Mouse (Mus musculus) liver, postnatal 0 days (tissue): ENCODE data around the gene Myo18a. TPM values are rescaled to one million over a fixed set of nuclear protein-coding genes. Genes with fewer than 3 reads are reported as not detected.

Experiments
- ATAC-seq: fragments of 200-750 bp; cut with Nextera tagmentation; 2 replicates; pipeline ENCODE4 v1.8.0; 2017; ENCODE audit warnings: mild to moderate bottlenecking, moderate library complexity
- DNase-seq: peaks from one replicate; pipeline ENCODE4 v3.0.0-alpha.2; 2016
- H3K27ac ChIP-seq: fragments of 300-500 bp; sonication (generic); 2 replicates; pipeline ENCODE4 v1.5.1; 2014; ENCODE audit warnings: antibody characterized with exemption, moderate library complexity, mild to moderate bottlenecking, low read depth
- H3K27me3 ChIP-seq: fragments of 300-500 bp; sonication (generic); 2 replicates; pipeline ENCODE4 v1.6.1; 2014; ENCODE audit warnings: low read length, control low read depth, mixed read lengths; ENCODE audit not compliant: insufficient read depth
- H3K36me3 ChIP-seq: fragments of 300-500 bp; sonication (generic); replicated peaks from 2 replicates; pipeline ENCODE4 v1.6.1; 2014; ENCODE audit warnings: mild to moderate bottlenecking, control low read depth, low read length, moderate library complexity, mixed read lengths; ENCODE audit not compliant: insufficient read depth
- H3K4me1 ChIP-seq: fragments of 300-500 bp; sonication (generic); 2 replicates; pipeline ENCODE4 v1.6.1; 2014; ENCODE audit warnings: antibody characterized with exemption, mild to moderate bottlenecking, control low read depth; ENCODE audit not compliant: insufficient read depth
- H3K4me2 ChIP-seq: fragments of 300-500 bp; sonication (generic); 2 replicates; pipeline ENCODE4 v1.6.1; 2014; ENCODE audit warnings: low read depth, mild to moderate bottlenecking, low read length, moderate library complexity, mixed read lengths
- H3K4me3 ChIP-seq: fragments of 300-500 bp; sonication (generic); 2 replicates; pipeline ENCODE4 v1.5.1; 2014; ENCODE audit warnings: low read depth, low read length
- H3K9ac ChIP-seq: fragments of 300-500 bp; sonication (generic); replicated peaks from 2 replicates; pipeline ENCODE4 v1.6.1; 2014; ENCODE audit warnings: mild to moderate bottlenecking, moderate library complexity
- H3K9me3 ChIP-seq: fragments of 300-500 bp; sonication (generic); 2 replicates; pipeline ENCODE4 v1.6.1; 2016; ENCODE audit warnings: mild to moderate bottlenecking, control low read depth, low read length, mixed read lengths
- CTCF ChIP-seq: sonication (generic); IDR thresholded peaks from 2 replicates; pipeline ENCODE4 v1.5.1; 2016; ENCODE audit warnings: antibody characterized with exemption, low read depth
- EP300 ChIP-seq: IDR thresholded peaks from 2 replicates; pipeline ENCODE4 v1.6.1; 2016; ENCODE audit warnings: antibody characterized with exemption, low read depth, mild to moderate bottlenecking
- WGBS: fragments of 180-500 bp; shearing (Covaris S2); extraction: QIAGEN DNeasy Blood & Tissue Kit; methylation state at CpG from one replicate; pipeline ENCODE4 v1.1.7; 2014; ENCODE audit not compliant: insufficient replicate concordance; 5-methylcytosine and 5-hydroxymethylcytosine counted together
- polyA plus RNA-seq: library from polyadenylated mRNA; unstranded; fragments of >200 nt; fragmentation: Nextera tagmentation; extraction: Ambion mirVana; gene quantifications from 2 replicates; pipeline ENCODE4 v1.2.1, GENCODE M21; 2015

The Myo18a gene
- polyA plus RNA-seq, 1 experiment from 2014 or later: 10.4 TPM

DNA sequence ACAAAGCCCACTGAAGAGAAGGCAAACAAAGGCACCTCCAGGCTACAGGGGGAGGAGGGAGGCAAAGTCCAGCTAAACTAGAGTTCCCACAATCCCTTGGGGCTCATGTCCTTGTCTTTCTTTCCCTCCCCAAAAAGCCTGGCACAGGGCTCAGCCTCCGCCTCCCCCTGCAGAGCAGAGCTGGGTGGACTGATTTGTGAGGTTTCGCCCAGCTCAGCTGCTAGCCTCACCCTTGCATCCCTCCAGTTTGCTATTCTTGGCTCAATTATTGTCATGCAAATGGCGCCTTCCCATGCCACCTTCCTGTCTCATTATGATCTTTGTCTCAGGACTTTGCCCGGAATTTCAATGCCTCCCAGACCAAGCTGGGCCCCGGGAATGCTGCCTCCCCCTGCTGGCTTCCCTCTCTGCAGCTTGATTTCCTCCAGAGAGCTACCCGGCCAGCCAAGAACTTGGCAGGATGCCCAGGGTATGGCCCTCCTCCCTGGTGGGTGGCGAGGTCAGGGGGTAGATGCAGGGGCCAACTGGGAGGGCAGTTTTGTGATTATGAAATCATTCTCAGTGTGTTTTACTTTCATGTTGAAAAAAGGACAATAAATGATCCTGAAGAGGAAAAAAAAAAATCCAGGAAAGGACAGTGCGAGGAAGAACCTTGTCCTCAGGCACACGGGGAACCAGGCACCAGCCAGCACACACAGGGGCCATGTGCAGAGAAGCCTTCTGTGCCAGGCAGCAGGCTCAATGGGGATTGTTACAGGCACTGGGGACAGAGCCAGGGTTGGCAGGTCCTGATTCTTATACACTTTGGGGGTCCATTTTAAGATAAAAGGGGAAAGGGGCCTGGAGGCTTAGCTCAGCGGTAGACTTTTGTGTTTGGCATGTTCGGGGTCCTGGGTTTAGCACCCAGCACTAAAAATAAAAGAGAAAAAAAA lies 131.0 kb downstream of the Myo18a start, which contains the start of gene Pipox:
Pipox (minus strand) TSS at position 310 of the 932 bp plus-strand sequence.
- ATAC-seq (peak; percentile 92), DNase-seq (peak; percentile 85)
- 22% methylated on average over 11 of the region's 11 CpGs for WGBS
- no peak for TF ChIP-seq EP300
- TF ChIP-seq CTCF: peak; percentile 60
- Histone ChIP-seq H3K9ac (peak within 1 kb of the TSS; percentile 60), H3K4me1 (peaks cover 29% of the 10 kb centered on the region), H3K36me3 (no peaks in the 10 kb centered on the region), H3K27me3 (no peaks in the 10 kb centered on the region; the same call in 1 of the 2 replicates), H3K27ac (peak within 1 kb of the TSS; percentile 83), H3K9me3 (no peaks in the 10 kb centered on the region), H3K4me3 (peak within 1 kb of the TSS; percentile 41), H3K4me2 (peak within 1 kb of the TSS; percentile 63)

DNA sequence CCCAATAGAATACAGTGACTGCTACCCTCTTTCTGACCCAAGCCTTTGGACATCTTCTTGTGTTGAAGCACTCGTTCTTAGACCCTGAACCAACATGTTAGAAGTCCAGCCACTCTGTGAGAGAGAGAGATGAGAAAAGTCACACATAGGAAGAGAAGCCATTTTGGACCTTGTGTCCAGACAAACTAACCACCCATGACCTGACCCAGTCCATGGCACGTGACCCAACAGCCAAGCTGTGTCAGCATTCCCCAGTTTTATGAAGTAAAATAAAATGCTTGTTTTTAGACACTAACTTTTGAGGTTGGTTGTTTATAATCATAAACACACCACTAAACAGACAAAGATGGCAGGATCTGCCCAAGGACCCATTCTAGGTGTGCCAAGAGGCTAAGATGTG lies 131.9 kb downstream of the Myo18a start:
- TF ChIP-seq CTCF (no peak), EP300 (no peak)
- DNase-seq: no peak
- Histone ChIP-seq H3K9ac (no peak overlapping the region), H3K4me1 (peaks cover 29% of the 10 kb centered on the region), H3K27me3 (no peaks in the 10 kb centered on the region; the same call in 1 of the 2 replicates), H3K36me3 (no peaks in the 10 kb centered on the region), H3K9me3 (no peaks in the 10 kb centered on the region), H3K27ac (peak overlapping the region; percentile 83; the same call in 1 of the 2 replicates), H3K4me2 (no peak overlapping the region), H3K4me3 (no peak overlapping the region)
- WGBS: 65% methylated on average over 2 of the region's 2 CpGs
- no peak for ATAC-seq

DNA sequence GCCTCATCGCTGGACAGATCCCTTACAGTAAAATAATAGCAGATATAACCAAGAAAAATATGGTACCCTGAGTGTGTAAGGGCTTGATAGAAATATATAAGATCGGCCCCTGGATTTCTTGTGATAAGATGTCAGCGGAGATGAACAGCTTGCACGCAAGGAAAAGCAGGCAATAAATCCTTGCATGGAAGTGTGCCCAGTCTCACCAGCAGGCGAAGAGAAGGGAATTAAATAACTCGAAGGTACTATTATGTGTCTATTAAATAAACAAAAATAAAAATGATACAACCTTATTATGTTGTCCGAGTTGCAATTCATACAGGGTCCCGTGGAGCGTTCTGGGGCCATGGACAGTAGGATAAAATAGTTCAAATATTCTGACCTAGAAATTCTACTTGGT lies 133.0 kb downstream of the Myo18a start:
- no peak overlapping the region for H3K27ac ChIP-seq
- H3K36me3 ChIP-seq: no peaks in the 10 kb centered on the region
- H3K4me3 ChIP-seq: no peak overlapping the region
- no peak for TF ChIP-seq CTCF
- DNase-seq (no peak), ATAC-seq (no peak)
- H3K9ac ChIP-seq: no peak overlapping the region
- peaks cover 22% of the 10 kb centered on the region for H3K4me1 ChIP-seq
- H3K27me3 ChIP-seq: no peaks in the 10 kb centered on the region; the same call in 1 of the 2 replicates
- H3K4me2 ChIP-seq: no peak overlapping the region
- no peaks in the 10 kb centered on the region for H3K9me3 ChIP-seq
- WGBS: 78% methylated on average over 9 of the region's 9 CpGs

DNA sequence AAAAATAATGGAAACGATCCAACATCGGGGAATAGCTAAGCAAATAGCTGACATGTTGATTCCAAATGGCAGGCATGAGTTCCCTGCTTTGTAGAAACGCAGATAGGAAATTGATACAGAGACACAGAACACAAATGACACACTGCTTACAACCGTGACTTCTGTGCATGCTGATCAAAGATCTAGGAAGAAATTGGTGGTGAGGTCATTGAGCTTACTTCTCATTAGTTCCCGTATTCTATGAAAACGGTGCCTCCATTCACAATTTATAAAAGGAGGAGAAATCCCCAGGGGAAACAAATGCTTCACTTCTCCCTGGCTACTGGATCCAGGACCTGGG lies 133.4 kb downstream of the Myo18a start:
- no peaks in the 10 kb centered on the region for H3K36me3 ChIP-seq
- no peak overlapping the region for H3K4me3 ChIP-seq
- no peak for TF ChIP-seq CTCF
- no peak for TF ChIP-seq EP300
- peaks cover 19% of the 10 kb centered on the region for H3K4me1 ChIP-seq
- ATAC-seq: no peak
- H3K9ac ChIP-seq: no peak overlapping the region
- H3K9me3 ChIP-seq: no peaks in the 10 kb centered on the region
- 59% methylated on average over 6 of the region's 6 CpGs for WGBS
- H3K27me3 ChIP-seq: no peaks in the 10 kb centered on the region; the same call in 1 of the 2 replicates
- no peak overlapping the region for H3K4me2 ChIP-seq
- no peak for DNase-seq
- no peak overlapping the region for H3K27ac ChIP-seq

DNA sequence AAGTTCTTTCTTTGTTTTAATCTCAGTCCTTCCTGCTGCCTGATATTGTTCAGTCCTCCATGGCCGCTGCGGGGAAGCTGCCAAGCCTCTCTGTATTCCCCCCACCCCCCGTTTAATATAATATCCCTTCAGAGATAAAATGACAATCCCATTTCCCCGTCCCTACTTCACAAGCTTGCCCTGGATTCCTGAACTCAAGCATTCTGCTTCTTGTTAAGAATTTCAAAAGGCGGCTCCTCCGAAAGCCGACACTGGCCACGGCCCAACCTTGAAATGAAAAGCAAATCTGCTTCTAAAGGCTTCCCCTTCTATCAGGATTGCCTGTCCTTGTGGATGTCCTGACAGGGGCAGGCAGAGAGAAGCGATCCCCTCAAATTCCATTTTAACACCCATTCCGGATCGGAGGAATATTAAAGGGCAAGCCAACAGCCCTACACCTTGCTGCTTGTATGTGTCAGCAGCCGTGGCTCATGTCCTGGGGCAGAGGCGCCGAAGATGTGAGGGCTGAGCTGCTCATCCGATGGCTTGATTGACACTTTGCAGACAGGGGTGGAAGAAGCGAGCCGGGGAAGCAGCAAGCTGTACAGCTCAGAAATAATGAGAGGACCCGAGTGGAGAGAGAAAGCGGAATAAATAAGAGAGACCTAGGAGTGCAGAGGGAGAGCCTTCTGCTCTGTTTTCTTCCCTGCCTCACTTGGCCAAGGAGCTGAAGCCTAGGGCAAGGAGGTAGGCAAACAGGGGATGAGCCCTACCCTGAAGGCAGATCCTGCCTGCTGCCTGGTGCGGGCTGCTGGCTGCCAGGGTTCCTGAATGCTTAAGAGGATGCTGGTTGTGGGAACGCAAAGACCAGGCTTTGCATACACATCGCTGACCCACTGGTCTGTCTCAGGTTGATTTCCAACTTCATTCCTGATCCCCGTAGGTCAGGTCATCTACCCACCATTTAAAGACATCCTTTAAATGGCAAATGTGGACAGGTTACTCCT lies 134.1 kb downstream of the Myo18a start:
- no peaks in the 10 kb centered on the region; the same call in 1 of the 2 replicates for H3K27me3 ChIP-seq

More for the DNA sequence above, 134.1 kb downstream of the Myo18a start:
- no peak for DNase-seq
- H3K4me2 ChIP-seq: no peak overlapping the region
- H3K4me1 ChIP-seq: peaks cover 15% of the 10 kb centered on the region
- TF ChIP-seq CTCF (no peak), EP300 (no peak)
- no peaks in the 10 kb centered on the region for H3K9me3 ChIP-seq
- no peak overlapping the region for H3K9ac ChIP-seq
- no peak overlapping the region for H3K27ac ChIP-seq
- no peaks in the 10 kb centered on the region for H3K36me3 ChIP-seq
- ATAC-seq: no peak
- 41% methylated on average over 23 of the region's 23 CpGs for WGBS
- no peak overlapping the region for H3K4me3 ChIP-seq
